Comparison of ENCODE assay signal across 8 mouse cellular contexts in genomic region chr4:83524843-83525689, GRCm38 (mm10). TPM values are rescaled to one million over a fixed set of nuclear protein-coding genes. Genes with fewer than 3 reads are reported as not detected.
DNase-seq lines count a peak whose midpoint lies in the region; ATAC-seq and TF ChIP-seq lines count a peak whose summit lies in the region.

TSS of gene Ccdc171 (plus strand) at chr4:83525545.

- peak within 1 kb of the TSS; percentile 76 for H3K27ac ChIP-seq in bone marrow, adult 2 months (ENCODE audit: control insufficient read depth, insufficient read depth, low read depth, low read length, poor library complexity)
- peak within 1 kb of the TSS; percentile 96 for H3K27ac ChIP-seq in embryonic facial prominence, embryonic 15.5 days (replicated peaks)
- H3K27ac ChIP-seq in heart, embryonic 10.5 days, result peak within 1 kb of the TSS; percentile 97
- peak within 1 kb of the TSS; percentile 98 for H3K27ac ChIP-seq in kidney, embryonic 15.5 days

- TF ChIP-seq POLR2A in bone marrow, adult 2 months (IDR thresholded peaks at IDR 0.05; ENCODE audit: borderline replicate concordance, control insufficient read depth, low read depth, low read length), result peak; percentile 67; the same call in 1 of the 2 replicates

- H3K9me3 ChIP-seq in embryonic facial prominence, embryonic 15.5 days (replicated peaks), result no peaks in the 10 kb centered on the region
- H3K9me3 ChIP-seq in heart, embryonic 10.5 days, result no peaks in the 10 kb centered on the region
- no peaks in the 10 kb centered on the region; the same call in 1 of the 2 replicates for H3K9me3 ChIP-seq in kidney, embryonic 15.5 days (replicated peaks)

- no peaks in the 10 kb centered on the region; the same call in 1 of the 2 replicates for H3K4me1 ChIP-seq in bone marrow, adult 2 months (ENCODE audit: control insufficient read depth, insufficient read depth, low read length)
- H3K4me1 ChIP-seq in embryonic facial prominence, embryonic 15.5 days, result peaks cover 9% of the 10 kb centered on the region; the same call in 1 of the 2 replicates
- peaks cover 9% of the 10 kb centered on the region; the same call in 1 of the 2 replicates for H3K4me1 ChIP-seq in heart, embryonic 10.5 days
- H3K4me1 ChIP-seq in kidney, embryonic 15.5 days, result peaks cover 20% of the 10 kb centered on the region

- H3K4me3 ChIP-seq in bone marrow, adult 2 months (replicated peaks; ENCODE audit: control insufficient read depth, low read depth, low read length), result peak within 1 kb of the TSS; percentile 98
- peak within 1 kb of the TSS; percentile 83 for H3K4me3 ChIP-seq in embryonic facial prominence, embryonic 15.5 days (replicated peaks)
- H3K4me3 ChIP-seq in heart, embryonic 10.5 days, result peak within 1 kb of the TSS; percentile 68
- H3K4me3 ChIP-seq in kidney, embryonic 15.5 days (replicated peaks), result peak within 1 kb of the TSS; percentile 75

- no peaks in the 10 kb centered on the region for H3K27me3 ChIP-seq in embryonic facial prominence, embryonic 15.5 days
- no peaks in the 10 kb centered on the region for H3K27me3 ChIP-seq in heart, embryonic 10.5 days (ENCODE audit: insufficient read depth, poor library complexity, severe bottlenecking)
- no peaks in the 10 kb centered on the region for H3K27me3 ChIP-seq in kidney, embryonic 15.5 days

- DNase-seq in 416B (ENCODE audit: low read depth) (peak; percentile 92), liver (peak; percentile 98)
- peak; percentile 97 for DNase-seq in heart, embryonic 10.5 days (ENCODE audit: low spot score)
- peak; percentile 95 to 98 for DNase-seq in spleen, postnatal 4 days (ENCODE audit: low spot score in 2 of 2)

- peak within 1 kb of the TSS; percentile 85 for H3K4me2 ChIP-seq in embryonic facial prominence, embryonic 15.5 days (replicated peaks)
- H3K4me2 ChIP-seq in kidney, embryonic 15.5 days, result peak within 1 kb of the TSS; percentile 85

- H3K36me3 ChIP-seq in embryonic facial prominence, embryonic 15.5 days, result no peaks in the 10 kb centered on the region
- H3K36me3 ChIP-seq in heart, embryonic 10.5 days, result no peaks in the 10 kb centered on the region
- no peaks in the 10 kb centered on the region for H3K36me3 ChIP-seq in kidney, embryonic 15.5 days

- H3K9ac ChIP-seq in embryonic facial prominence, embryonic 15.5 days, result peak within 1 kb of the TSS; percentile 76
- H3K9ac ChIP-seq in kidney, embryonic 15.5 days, result peak within 1 kb of the TSS; percentile 77

- peak; percentile 94 for ATAC-seq in embryonic facial prominence, embryonic 15.5 days (ENCODE audit: insufficient number of reproducible peaks, low FRiP score, low TSS enrichment, low read depth)
- peak; percentile 96 for ATAC-seq in kidney, embryonic 15.5 days (replicated peaks; ENCODE audit: low FRiP score)
- peak; percentile 85 for ATAC-seq in monocyte, adult 5-6 weeks (replicated peaks; ENCODE audit: insufficient number of reproducible peaks, low FRiP score, low TSS enrichment, poor library complexity, severe bottlenecking)

- WGBS in bone marrow, adult 2 months, result under 1% methylated on average over 73 of the region's 73 CpGs
- under 1% methylated on average over 72 of the region's 73 CpGs for WGBS in embryonic facial prominence, embryonic 15.5 days
- under 1% methylated on average over 70 of the region's 73 CpGs for WGBS in heart, embryonic 10.5 days
- under 1% methylated on average over 69 of the region's 73 CpGs for WGBS in kidney, embryonic 15.5 days

- TF ChIP-seq CTCF in bone marrow, adult 2 months (IDR thresholded peaks at IDR 0.05; ENCODE audit: control insufficient read depth, insufficient read depth, low read length), result no peak

RNA-seq across cellular contexts. Expression of gene Ccdc171, which starts in this region (rescaled TPM):
- 2.4 and 6.6 TPM in 2 replicates for polyA plus RNA-seq in bone marrow, adult 2 months (2011; ENCODE audit: insufficient read depth, insufficient read length, low replicate concordance, missing spikeins)
- polyA plus RNA-seq in embryonic facial prominence, embryonic 15.5 days (2015; fragmentation: Nextera tagmentation; extraction: Ambion mirVana), result 4.9 and 5.4 TPM in 2 replicates
- 3.3 and 4.0 TPM in 2 replicates for polyA plus RNA-seq in heart, embryonic 10.5 days (2016; fragmentation: Nextera tagmentation; extraction: Ambion mirVana)
- 3.2 and 3.7 TPM in 2 replicates for polyA plus RNA-seq in kidney, embryonic 15.5 days (2015; fragmentation: Nextera tagmentation; extraction: Ambion mirVana)
- 20.6 to 27.2 TPM (median 24.0 TPM) in 3 replicates for total RNA-seq in monocyte, adult 5-6 weeks (2017)

Comparison
In these comparisons a context has a peak if more than half of its experiments do, and no peak if none do; other contexts are left out.
1. Peak in every context shown above with its lines: DNase-seq, ATAC-seq, H3K4me3 ChIP-seq and H3K27ac ChIP-seq.